Mouse (Mus musculus) small intestine, adult 2 months (tissue): ENCODE results near the gene Epha7.

ENCODE experiments used
- CTCF ChIP-seq: fragments of 200-500 bp; IDR thresholded peaks from 2 replicates; pipeline ENCODE4 v1.5.1; 2012; ENCODE audit warnings: low read depth, mild to moderate bottlenecking, control low read depth, inconsistent platforms, low read length, moderate library complexity, mixed read lengths; ENCODE audit not compliant: insufficient replicate concordance, insufficient read length; ENCODE audit errors: extremely low read depth
- POLR2A ChIP-seq: fragments of 200-500 bp; IDR thresholded peaks from 2 replicates; pipeline ENCODE4 v1.6.1; 2012; ENCODE audit warnings: low read depth, mild to moderate bottlenecking, control low read depth, inconsistent platforms, low read length, moderate library complexity

- TF ChIP-seq POLR2A: no peak
- TF ChIP-seq CTCF: no peak
These were observed 86.9 kb downstream of the Epha7 start for GRCm38 (mm10) chr4:28899783-28900182.
